Mouse (Mus musculus) layer of hippocampus, adult 18-20 months (tissue): ENCODE measurements around the gene 1700011L22Rik. TPM values are rescaled to one million over a fixed set of nuclear protein-coding genes. Genes with fewer than 3 reads are reported as not detected.

Experiments used
- DNase-seq, 2 experiments: peaks; one replicate each; pipeline ENCODE4 v3.0.0; 2022; ENCODE audit warnings: low spot score in 2 of 2
- total RNA-seq, 2 experiments: library from RNA; stranded (reverse); gene quantifications; 2 replicates each; pipeline ENCODE4 v1.2.3; 2021

Gene 1700011L22Rik
- total RNA-seq, 2 experiments from 2014 or later = not detected

GRCm38 (mm10) chr8:79239996-79240395 lies 8.4 kb downstream of the 1700011L22Rik start:
- DNase-seq = no peak

GRCm38 (mm10) chr8:79239320-79239719 lies 9.1 kb downstream of the 1700011L22Rik start:
- DNase-seq = no peak

- DNase-seq = no peak
Observed at GRCm38 (mm10) chr8:79229266-79229888, 19.0 kb downstream of the 1700011L22Rik start.

GRCm38 (mm10) chr8:79227916-79228315 lies 20.5 kb downstream of the 1700011L22Rik start:
- DNase-seq = no peak

GRCm38 (mm10) chr8:79227194-79227593 lies 21.2 kb downstream of the 1700011L22Rik start:
- DNase-seq = no peak

- no peak for DNase-seq
Observed at GRCm38 (mm10) chr8:79226046-79226445, 22.3 kb downstream of the 1700011L22Rik start.

GRCm38 (mm10) chr8:79225586-79225985 lies 22.8 kb downstream of the 1700011L22Rik start:
- no peak for DNase-seq

GRCm38 (mm10) chr8:79224363-79224762 lies 24.0 kb downstream of the 1700011L22Rik start:
- DNase-seq = no peak

- no peak for DNase-seq
Observed at GRCm38 (mm10) chr8:79222752-79223141, 25.6 kb downstream of the 1700011L22Rik start.

GRCm38 (mm10) chr8:79222106-79222751 lies 26.1 kb downstream of the 1700011L22Rik start:
- DNase-seq = no peak

GRCm38 (mm10) chr8:79211630-79212029 lies 36.7 kb downstream of the 1700011L22Rik start:
- no peak for DNase-seq

- no peak for DNase-seq
Observed at GRCm38 (mm10) chr8:79209641-79210358, 38.6 kb downstream of the 1700011L22Rik start.

GRCm38 (mm10) chr8:79208691-79209640 lies 39.4 kb downstream of the 1700011L22Rik start:
- no peak for DNase-seq

- DNase-seq = no peak
Observed at GRCm38 (mm10) chr8:79208181-79208580, 40.2 kb downstream of the 1700011L22Rik start.

- DNase-seq = no peak
Observed at GRCm38 (mm10) chr8:79206895-79207294, 41.5 kb downstream of the 1700011L22Rik start.

GRCm38 (mm10) chr8:79201446-79202147 lies 46.8 kb downstream of the 1700011L22Rik start:
- no peak for DNase-seq

GRCm38 (mm10) chr8:79198675-79199074 lies 49.7 kb downstream of the 1700011L22Rik start:
- DNase-seq = no peak

- no peak for DNase-seq
Observed at GRCm38 (mm10) chr8:79196481-79196880, 51.9 kb downstream of the 1700011L22Rik start.

GRCm38 (mm10) chr8:79190071-79190470 lies 58.3 kb downstream of the 1700011L22Rik start:
- no peak for DNase-seq

GRCm38 (mm10) chr8:79185488-79185887 lies 62.9 kb downstream of the 1700011L22Rik start:
- no peak for DNase-seq
